Mouse (Mus musculus): ENCODE results near the gene Gm3448. TPM values are rescaled to one million over a fixed set of nuclear protein-coding genes. Genes with fewer than 3 reads are reported as not detected.
"Not testable (repeated sequence)": the region's sequence is repeated elsewhere in the genome, so short reads cannot be mapped to it uniquely, and the experiment has no call there.

The Gm3448 gene
- polyA plus RNA-seq, 1 experiment: 0.14 TPM

DNA sequence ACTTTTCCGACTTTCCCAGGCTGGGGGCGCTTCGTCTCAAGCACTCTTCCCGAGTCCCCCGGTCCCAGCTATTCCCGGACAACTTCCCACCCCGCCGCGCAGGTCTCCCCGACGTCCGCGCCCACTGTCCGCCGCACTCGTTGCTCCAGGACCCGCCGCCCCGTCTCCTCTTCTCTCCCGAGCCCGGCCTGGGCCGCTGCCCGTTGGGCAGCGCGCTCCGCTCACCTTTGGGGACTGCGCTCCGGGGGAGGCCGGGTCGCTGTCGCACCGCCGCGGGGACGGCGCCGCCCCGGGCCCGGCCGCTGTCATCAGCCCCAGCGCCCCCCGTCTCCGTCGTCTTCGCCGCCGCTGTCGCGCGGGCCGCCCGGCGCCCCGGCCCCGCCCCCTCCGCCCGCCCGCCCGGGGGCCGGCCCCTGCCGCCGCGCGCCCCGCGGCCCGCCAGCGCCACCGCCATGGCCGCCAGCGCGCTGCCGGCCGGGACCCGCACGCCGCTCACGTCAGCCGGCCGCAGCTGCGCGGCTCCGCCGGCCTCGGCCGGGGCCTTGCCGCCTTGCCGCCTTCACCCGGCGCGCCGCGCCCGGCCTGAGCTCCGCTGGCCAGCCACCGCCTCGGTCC lies 17.4 kb downstream of the Gm3448 start:
- H3K36me3 ChIP-seq (ENCODE audit: control insufficient read depth, insufficient read depth, low read length); H3K4me1 ChIP-seq (ENCODE audit: control insufficient read depth, insufficient read depth, insufficient read length, low read length); H3K4me3 ChIP-seq (ENCODE audit: low read depth, low read length); H3K27ac ChIP-seq (ENCODE audit: insufficient read depth, low read depth, low read length); H3K27me3 ChIP-seq (ENCODE audit: control insufficient read depth, insufficient read depth, low read length): not testable (repeated sequence)
- whole genome bisulfite sequencing: no CpG with 5 or more reads among the region's 97 CpGs

DNA sequence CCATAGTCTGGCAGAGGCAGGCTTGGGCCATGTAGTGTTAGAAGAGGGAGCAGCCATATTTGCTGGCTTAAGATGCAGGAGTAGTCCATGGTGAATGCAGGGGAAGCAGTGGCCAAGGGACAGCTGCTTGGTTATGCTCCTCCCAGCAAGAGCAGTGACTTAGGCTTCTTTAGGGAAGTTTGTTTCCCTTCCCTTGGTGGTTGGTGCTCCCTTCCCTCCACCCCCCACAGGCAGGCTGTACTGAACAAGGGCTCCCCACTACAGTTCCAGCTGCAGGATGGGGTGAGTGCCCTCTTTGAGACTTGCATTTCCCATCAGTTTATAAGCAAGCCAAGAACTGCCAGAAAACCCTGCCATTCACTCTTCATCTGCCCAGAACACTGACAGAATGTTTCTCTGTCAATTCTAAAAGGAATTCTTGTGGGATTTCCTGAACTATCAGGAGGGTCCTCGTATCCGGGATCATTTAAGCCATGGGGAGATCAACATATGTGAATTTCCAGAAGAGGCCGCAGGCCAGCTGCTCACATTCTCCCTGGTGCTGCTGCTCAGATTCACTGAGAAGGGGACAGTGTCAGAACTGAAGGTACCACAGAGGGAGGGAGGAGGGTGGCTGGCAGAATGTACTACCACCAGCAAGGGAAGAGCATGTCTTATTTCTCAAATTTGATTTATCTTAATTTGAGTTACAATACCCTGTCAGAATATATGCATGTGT lies 19.7 kb downstream of the Gm3448 start:
- H3K36me3 ChIP-seq (ENCODE audit: control insufficient read depth, insufficient read depth, low read length); H3K4me1 ChIP-seq (ENCODE audit: control insufficient read depth, insufficient read depth, insufficient read length, low read length); H3K4me3 ChIP-seq (ENCODE audit: low read depth, low read length); H3K27ac ChIP-seq (ENCODE audit: insufficient read depth, low read depth, low read length); H3K27me3 ChIP-seq (ENCODE audit: control insufficient read depth, insufficient read depth, low read length): not testable (repeated sequence)
- WGBS: 89% methylated on average over 3 of the region's 3 CpGs

DNA sequence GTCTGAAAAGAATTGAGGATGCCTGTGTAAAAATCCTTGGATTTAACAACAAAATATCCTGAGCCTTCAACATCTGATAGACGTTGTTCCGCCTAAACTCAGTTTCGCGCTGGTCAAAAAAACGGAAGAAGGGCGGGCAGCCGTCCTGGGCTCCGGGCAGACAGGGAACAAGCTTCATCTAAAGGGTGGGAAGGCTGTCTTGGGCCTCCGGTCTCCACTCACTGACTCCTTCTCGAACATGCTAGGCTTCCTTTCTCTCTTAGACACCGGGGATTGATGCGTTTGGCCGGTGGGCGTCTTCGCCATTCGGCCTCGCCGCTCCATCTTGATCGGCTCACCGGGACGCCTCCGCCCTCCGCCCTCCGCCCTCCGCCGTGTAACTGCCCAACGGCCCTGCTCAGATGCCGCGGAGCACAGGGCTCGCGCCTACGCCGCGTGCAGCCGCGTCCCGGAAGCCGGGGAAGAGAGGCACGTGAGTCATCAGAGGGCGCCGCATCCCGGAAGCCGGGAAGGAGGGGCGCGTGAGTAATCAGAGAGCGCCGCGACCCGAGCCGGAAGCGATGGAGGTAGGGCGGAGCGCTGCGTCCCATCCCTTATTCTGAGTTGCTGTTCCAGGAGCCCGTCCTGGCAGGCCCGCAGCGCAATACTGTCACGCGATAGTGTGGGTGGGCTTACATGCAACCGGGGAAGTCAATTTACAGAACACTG lies 31.5 kb downstream of the Gm3448 start, which contains the start of gene Gm3435:
Gm3435 (plus strand) TSS at position 471 of the 708 bp plus-strand sequence.
- WGBS: no CpG with 5 or more reads among the region's 60 CpGs
- not testable (repeated sequence) for H3K36me3 ChIP-seq (ENCODE audit: control insufficient read depth, insufficient read depth, low read length)

DNA sequence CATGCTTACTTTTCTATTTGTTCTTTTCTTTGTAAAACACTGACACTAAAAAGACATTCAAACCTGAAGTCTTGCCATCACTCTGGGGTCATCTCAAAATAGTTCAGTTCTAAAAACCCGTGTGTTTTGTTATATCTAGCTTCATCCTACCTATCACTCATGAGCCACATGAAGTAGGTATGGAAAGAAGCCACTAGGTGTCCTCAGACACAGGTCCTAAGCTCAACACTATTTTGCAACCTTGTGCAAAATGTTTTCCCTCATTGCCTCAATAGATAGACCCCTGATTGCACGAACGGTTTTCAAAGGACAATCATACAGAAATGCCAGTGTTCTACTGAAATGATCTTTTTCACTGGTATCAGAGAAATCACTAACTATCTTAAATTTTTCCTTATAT lies 32.2 kb downstream of the Gm3448 start:
- not testable (repeated sequence) for H3K4me3 ChIP-seq (ENCODE audit: low read depth, low read length); H3K27ac ChIP-seq (ENCODE audit: insufficient read depth, low read depth, low read length); H3K4me1 ChIP-seq (ENCODE audit: control insufficient read depth, insufficient read depth, insufficient read length, low read length); H3K36me3 ChIP-seq (ENCODE audit: control insufficient read depth, insufficient read depth, low read length); H3K27me3 ChIP-seq (ENCODE audit: control insufficient read depth, insufficient read depth, low read length)
- no CpG with 5 or more reads among the region's 3 CpGs for WGBS

More for the DNA sequence above, 31.5 kb downstream of the Gm3448 start, which contains the start of gene Gm3435:
- H3K4me3 ChIP-seq (ENCODE audit: low read depth, low read length); H3K27ac ChIP-seq (ENCODE audit: insufficient read depth, low read depth, low read length); H3K27me3 ChIP-seq (ENCODE audit: control insufficient read depth, insufficient read depth, low read length); H3K4me1 ChIP-seq (ENCODE audit: control insufficient read depth, insufficient read depth, insufficient read length, low read length): not testable (repeated sequence)

DNA sequence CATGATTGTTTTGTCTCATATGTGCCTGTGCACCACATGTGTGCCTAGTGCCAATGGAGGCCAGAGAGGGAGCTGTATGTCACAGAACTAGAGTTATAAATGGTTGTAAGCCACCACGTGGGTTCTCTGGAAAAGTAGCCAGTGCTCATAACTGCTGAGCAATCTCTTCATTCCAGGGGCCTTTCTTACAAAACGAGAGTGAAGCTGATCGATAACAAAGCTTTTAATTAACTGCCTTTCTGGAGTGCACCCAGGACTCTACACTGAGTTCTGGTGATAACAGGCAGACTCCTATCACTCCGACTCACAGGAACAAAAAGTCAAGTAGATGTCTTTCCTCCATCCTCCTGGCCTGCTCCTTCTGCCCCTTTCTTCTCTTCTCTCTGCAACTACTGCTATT lies 41.3 kb downstream of the Gm3448 start:
- not testable (repeated sequence) for H3K4me1 ChIP-seq (ENCODE audit: control insufficient read depth, insufficient read depth, insufficient read length, low read length); H3K27ac ChIP-seq (ENCODE audit: insufficient read depth, low read depth, low read length); H3K36me3 ChIP-seq (ENCODE audit: control insufficient read depth, insufficient read depth, low read length); H3K4me3 ChIP-seq (ENCODE audit: low read depth, low read length); H3K27me3 ChIP-seq (ENCODE audit: control insufficient read depth, insufficient read depth, low read length)
- no CpG with 5 or more reads among the region's 4 CpGs for WGBS

DNA sequence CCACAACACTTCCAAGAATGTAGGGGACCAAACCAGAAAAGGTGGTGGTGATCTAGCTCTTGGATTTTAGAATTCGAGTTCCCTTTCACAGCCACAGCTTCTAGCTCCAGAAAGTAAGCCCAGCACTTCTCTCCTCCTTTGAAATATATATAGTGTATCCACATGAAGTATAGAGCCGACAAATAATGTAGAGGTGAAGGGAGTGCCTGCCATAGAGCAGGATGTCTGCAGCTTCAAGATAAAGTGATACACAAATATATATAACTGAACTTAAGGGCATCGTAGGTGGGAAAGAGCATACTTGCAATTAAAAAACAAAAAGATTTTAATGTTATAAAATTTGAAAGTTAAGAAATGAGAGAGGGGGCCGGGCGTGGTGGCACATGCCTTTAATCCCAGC lies 47.2 kb downstream of the Gm3448 start:
- not testable (repeated sequence) for H3K27me3 ChIP-seq (ENCODE audit: control insufficient read depth, insufficient read depth, low read length); H3K4me3 ChIP-seq (ENCODE audit: low read depth, low read length); H3K36me3 ChIP-seq (ENCODE audit: control insufficient read depth, insufficient read depth, low read length); H3K4me1 ChIP-seq (ENCODE audit: control insufficient read depth, insufficient read depth, insufficient read length, low read length); H3K27ac ChIP-seq (ENCODE audit: insufficient read depth, low read depth, low read length)
- WGBS: no CpG with 5 or more reads among the region's 5 CpGs

DNA sequence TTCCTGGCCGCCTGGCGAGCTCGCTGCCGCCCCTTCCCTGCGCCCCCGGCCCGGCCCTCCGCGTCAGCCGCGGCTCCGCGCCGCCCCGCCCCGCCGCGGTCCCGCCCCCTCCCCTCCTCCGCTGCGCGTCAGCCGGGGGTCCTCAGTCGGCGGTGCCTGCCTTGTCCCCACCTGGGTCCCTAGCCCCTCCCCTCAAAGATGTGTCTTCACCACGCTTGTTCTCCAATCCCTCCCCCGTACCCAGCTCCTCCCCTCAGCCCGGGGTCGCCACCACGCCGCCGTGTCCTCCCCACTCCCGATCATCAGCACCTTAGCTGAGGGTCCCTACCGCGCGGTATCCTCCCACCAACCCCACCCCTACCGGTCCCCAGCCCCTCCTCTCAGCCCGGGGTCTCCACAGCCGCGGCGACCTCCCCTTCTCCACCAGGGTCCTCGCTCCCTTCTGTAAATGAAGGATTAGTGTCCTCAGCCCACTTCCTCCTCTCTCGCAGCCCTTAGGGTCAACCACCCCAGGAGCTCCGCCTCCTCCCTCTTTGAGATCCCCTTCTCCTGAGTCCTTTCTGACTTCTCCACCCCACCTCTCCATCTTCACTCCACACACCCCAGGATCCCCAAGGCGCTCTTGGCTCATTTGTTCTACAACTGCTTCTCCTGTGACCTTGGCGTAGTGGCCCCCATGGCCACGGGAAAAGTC lies 48.1 kb downstream of the Gm3448 start:
- H3K4me1 ChIP-seq (ENCODE audit: control insufficient read depth, insufficient read depth, insufficient read length, low read length); H3K36me3 ChIP-seq (ENCODE audit: control insufficient read depth, insufficient read depth, low read length); H3K4me3 ChIP-seq (ENCODE audit: low read depth, low read length); H3K27ac ChIP-seq (ENCODE audit: insufficient read depth, low read depth, low read length); H3K27me3 ChIP-seq (ENCODE audit: control insufficient read depth, insufficient read depth, low read length): not testable (repeated sequence)
- WGBS: no CpG with 5 or more reads among the region's 47 CpGs

DNA sequence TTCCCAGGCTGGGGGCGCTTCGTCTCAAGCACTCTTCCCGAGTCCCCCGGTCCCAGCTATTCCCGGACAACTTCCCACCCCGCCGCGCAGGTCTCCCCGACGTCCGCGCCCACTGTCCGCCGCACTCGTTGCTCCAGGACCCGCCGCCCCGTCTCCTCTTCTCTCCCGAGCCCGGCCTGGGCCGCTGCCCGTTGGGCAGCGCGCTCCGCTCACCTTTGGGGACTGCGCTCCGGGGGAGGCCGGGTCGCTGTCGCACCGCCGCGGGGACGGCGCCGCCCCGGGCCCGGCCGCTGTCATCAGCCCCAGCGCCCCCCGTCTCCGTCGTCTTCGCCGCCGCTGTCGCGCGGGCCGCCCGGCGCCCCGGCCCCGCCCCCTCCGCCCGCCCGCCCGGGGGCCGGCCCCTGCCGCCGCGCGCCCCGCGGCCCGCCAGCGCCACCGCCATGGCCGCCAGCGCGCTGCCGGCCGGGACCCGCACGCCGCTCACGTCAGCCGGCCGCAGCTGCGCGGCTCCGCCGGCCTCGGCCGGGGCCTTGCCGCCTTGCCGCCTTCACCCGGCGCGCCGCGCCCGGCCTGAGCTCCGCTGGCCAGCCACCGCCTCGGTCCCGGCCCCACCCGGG lies 48.7 kb downstream of the Gm3448 start:
- H3K27me3 ChIP-seq (ENCODE audit: control insufficient read depth, insufficient read depth, low read length); H3K36me3 ChIP-seq (ENCODE audit: control insufficient read depth, insufficient read depth, low read length); H3K4me1 ChIP-seq (ENCODE audit: control insufficient read depth, insufficient read depth, insufficient read length, low read length); H3K27ac ChIP-seq (ENCODE audit: insufficient read depth, low read depth, low read length); H3K4me3 ChIP-seq (ENCODE audit: low read depth, low read length): not testable (repeated sequence)
- WGBS: no CpG with 5 or more reads among the region's 98 CpGs

DNA sequence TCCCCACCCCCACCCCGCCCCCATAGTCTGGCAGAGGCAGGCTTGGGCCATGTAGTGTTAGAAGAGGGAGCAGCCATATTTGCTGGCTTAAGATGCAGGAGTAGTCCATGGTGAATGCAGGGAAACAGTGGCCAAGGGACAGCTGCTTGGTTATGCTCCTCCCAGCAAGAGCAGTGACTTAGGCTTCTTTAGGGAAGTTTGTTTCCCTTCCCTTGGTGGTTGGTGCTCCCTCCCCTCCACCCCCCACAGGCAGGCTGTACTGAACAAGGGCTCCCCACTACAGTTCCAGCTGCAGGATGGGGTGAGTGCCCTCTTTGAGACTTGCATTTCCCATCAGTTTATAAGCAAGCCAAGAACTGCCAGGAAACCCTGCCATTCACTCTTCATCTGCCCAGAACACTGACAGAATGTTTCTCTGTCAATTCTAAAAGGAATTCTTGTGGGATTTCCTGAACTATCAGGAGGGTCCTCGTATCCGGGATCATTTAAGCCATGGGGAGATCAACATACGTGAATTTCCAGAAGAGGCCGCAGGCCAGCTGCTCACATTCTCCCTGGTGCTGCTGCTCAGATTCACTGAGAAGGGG lies 51.1 kb downstream of the Gm3448 start:
- H3K27me3 ChIP-seq (ENCODE audit: control insufficient read depth, insufficient read depth, low read length); H3K36me3 ChIP-seq (ENCODE audit: control insufficient read depth, insufficient read depth, low read length); H3K27ac ChIP-seq (ENCODE audit: insufficient read depth, low read depth, low read length); H3K4me1 ChIP-seq (ENCODE audit: control insufficient read depth, insufficient read depth, insufficient read length, low read length); H3K4me3 ChIP-seq (ENCODE audit: low read depth, low read length): not testable (repeated sequence)
- WGBS: 77% methylated on average over 4 of the region's 5 CpGs

DNA sequence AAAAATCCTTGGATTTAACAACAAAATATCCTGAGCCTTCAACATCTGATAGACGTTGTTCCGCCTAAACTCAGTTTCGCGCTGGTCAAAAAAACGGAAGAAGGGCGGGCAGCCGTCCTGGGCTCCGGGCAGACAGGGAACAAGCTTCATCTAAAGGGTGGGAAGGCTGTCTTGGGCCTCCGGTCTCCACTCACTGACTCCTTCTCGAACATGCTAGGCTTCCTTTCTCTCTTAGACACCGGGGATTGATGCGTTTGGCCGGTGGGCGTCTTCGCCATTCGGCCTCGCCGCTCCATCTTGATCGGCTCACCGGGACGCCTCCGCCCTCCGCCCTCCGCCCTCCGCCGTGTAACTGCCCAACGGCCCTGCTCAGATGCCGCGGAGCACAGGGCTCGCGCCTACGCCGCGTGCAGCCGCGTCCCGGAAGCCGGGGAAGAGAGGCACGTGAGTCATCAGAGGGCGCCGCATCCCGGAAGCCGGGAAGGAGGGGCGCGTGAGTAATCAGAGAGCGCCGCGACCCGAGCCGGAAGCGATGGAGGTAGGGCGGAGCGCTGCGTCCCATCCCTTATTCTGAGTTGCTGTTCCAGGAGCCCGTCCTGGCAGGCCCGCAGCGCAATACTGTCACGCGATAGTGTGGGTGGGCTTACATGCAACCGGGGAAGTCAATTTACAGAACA lies 62.8 kb downstream of the Gm3448 start, which contains the start of the genes 9030025P20Rik and Gm3417:
9030025P20Rik (plus strand) TSS at position 107 of the 677 bp plus-strand sequence.
Gm3417 (minus strand) TSS at position 429 of the 677 bp plus-strand sequence.
- H3K27ac ChIP-seq (ENCODE audit: insufficient read depth, low read depth, low read length); H3K4me1 ChIP-seq (ENCODE audit: control insufficient read depth, insufficient read depth, insufficient read length, low read length); H3K36me3 ChIP-seq (ENCODE audit: control insufficient read depth, insufficient read depth, low read length); H3K4me3 ChIP-seq (ENCODE audit: low read depth, low read length); H3K27me3 ChIP-seq (ENCODE audit: control insufficient read depth, insufficient read depth, low read length): not testable (repeated sequence)
- WGBS: no CpG with 5 or more reads among the region's 60 CpGs
